In the genomic region with DNA sequence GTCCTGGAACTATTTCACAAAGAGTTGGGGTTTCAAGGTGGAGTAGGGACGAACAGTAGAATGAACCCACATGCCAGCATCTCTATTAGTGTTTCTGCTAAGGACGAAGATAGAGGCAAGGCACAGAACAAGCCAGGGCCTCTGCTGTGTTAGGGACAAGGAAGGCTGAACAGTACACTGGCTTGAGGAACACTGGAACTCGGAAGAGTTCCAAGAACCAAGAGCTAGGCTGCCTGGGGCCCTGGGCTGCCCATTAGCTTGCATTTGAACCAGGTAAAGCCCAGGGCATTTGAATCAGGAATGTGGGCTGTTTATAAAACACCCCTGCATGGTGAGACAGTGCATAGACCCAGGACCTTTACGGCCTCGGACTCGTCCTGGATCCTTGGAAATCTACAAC, we compare ENCODE assay signal across 11 mouse cellular contexts. TPM values are rescaled to one million over a fixed set of nuclear protein-coding genes. Genes with fewer than 3 reads are reported as not detected.
DNase-seq lines count a peak whose midpoint lies in the region; ATAC-seq lines count a peak whose summit lies in the region.
"Had no signal": no experiment of that assay in that cellular context is flagged by ENCODE, and none has a peak within 500 bp of the region (broad histone marks: within the 10 kb centered on the region; RNA-seq: fewer than 3 reads in every experiment).

No protein-coding gene starts in this region.

- ATAC-seq in heart, embryonic 14.5 days (ENCODE audit: insufficient number of reproducible peaks, insufficient read depth, low FRiP score, low read depth) = no peak
- no peak for ATAC-seq in hindbrain, embryonic 11.5 days (ENCODE audit: low FRiP score)

- H3K36me3 ChIP-seq in heart, embryonic 14.5 days (ENCODE audit: control insufficient read depth, insufficient read depth, low read length) = no peaks in the 10 kb centered on the region
- H3K36me3 ChIP-seq in hindbrain, embryonic 11.5 days (ENCODE audit: control insufficient read depth, insufficient read depth, low read length) = no peaks in the 10 kb centered on the region
- H3K36me3 ChIP-seq in midbrain, embryonic 10.5 days = peaks cover 13% of the 10 kb centered on the region

- intact Hi-C loops in heart, postnatal 14 days (cut with DNase I) = loop anchor here (10.0 kb wide), 1 partner anchor 219 kb away; no protein-coding TSS in a partner anchor

- H3K4me2 ChIP-seq in heart, embryonic 14.5 days (ENCODE audit: low read length) = peak overlapping the region; percentile 99
- peak overlapping the region; percentile 94 for H3K4me2 ChIP-seq in hindbrain, embryonic 11.5 days (replicated peaks; ENCODE audit: low read depth, low read length)

- 32% methylated on average over 6 of the region's 6 CpGs for WGBS in heart, embryonic 14.5 days
- WGBS in hindbrain, embryonic 11.5 days = 35% methylated on average over 6 of the region's 6 CpGs
- 32% methylated on average over 6 of the region's 6 CpGs for WGBS in midbrain, embryonic 10.5 days

- no peaks in the 10 kb centered on the region for H3K27me3 ChIP-seq in heart, embryonic 14.5 days (ENCODE audit: control insufficient read depth, insufficient read depth, low read length)
- H3K27me3 ChIP-seq in hindbrain, embryonic 11.5 days (ENCODE audit: control insufficient read depth, insufficient read depth, low read length) = no peaks in the 10 kb centered on the region
- H3K27me3 ChIP-seq in midbrain, embryonic 10.5 days (ENCODE audit: low read depth, poor library complexity, severe bottlenecking) = 0 out of 2 replicates have a peak, but pooled peaks cover 14% of the 10 kb centered on the region
- H3K27me3 ChIP-seq: CH12.LX had no signal

- H3K4me3 ChIP-seq in heart, embryonic 14.5 days (ENCODE audit: control insufficient read depth in 1 of 2, insufficient read depth in 1 of 2, low read depth in 1 of 2, low read length in 2 of 2) = peak overlapping the region; percentile 72 to 89
- H3K4me3 ChIP-seq in hindbrain, embryonic 11.5 days (ENCODE audit: low read depth, low read length) = peak overlapping the region; percentile 81
- H3K4me3 ChIP-seq in midbrain, embryonic 10.5 days = peak overlapping the region; percentile 73

- peak overlapping the region in 1 of 2 experiments; percentile 55; a peak in 1 of 4 replicates for H3K27ac ChIP-seq in heart, embryonic 14.5 days (replicated peaks in 1 of 2; ENCODE audit: control insufficient read depth in 1 of 2, insufficient read depth in 1 of 2, low read depth in 2 of 2, low read length in 2 of 2)
- H3K27ac ChIP-seq in hindbrain, embryonic 11.5 days (ENCODE audit: low read depth, low read length) = no peak overlapping the region
- peak overlapping the region; percentile 98 for H3K27ac ChIP-seq in midbrain, embryonic 10.5 days (replicated peaks)

- no peak for DNase-seq in heart, postnatal 14 days
- DNase-seq in brain, adult 2 months (ENCODE audit: low read depth, low spot score) = peak; percentile 29
- peak; percentile 38 for DNase-seq in hindbrain, embryonic 11.5 days (ENCODE audit: low spot score)
- DNase-seq in midbrain, embryonic 10.5 days (ENCODE audit: low spot score) = no peak
- no peak for DNase-seq in spleen, postnatal 4 days (ENCODE audit: low spot score in 2 of 2)
- no peak for DNase-seq in adipocyte (ENCODE audit: low spot score)
- DNase-seq in adrenal gland, adult (ENCODE audit: inconsistent age in 2 of 2, low spot score in 1 of 2) = no peak
- DNase-seq: cerebellum, adult 8-10 months; thymus, adult 2 months had no signal

- H3K9me3 ChIP-seq in heart, embryonic 14.5 days (ENCODE audit: control insufficient read depth, low read length) = peaks cover 6% of the 10 kb centered on the region; the same call in 1 of the 2 replicates
- no peaks in the 10 kb centered on the region for H3K9me3 ChIP-seq in hindbrain, embryonic 11.5 days (ENCODE audit: control insufficient read depth, low read length)
- peaks cover 8% of the 10 kb centered on the region; the same call in 1 of the 2 replicates for H3K9me3 ChIP-seq in midbrain, embryonic 10.5 days (replicated peaks)

- H3K9ac ChIP-seq in heart, embryonic 14.5 days (ENCODE audit: low read length) = peak overlapping the region; percentile 93
- peak overlapping the region; percentile 83 for H3K9ac ChIP-seq in hindbrain, embryonic 11.5 days (ENCODE audit: low read depth, low read length)

- peaks cover 15 to 23% of the 10 kb centered on the region in 2 experiments for H3K4me1 ChIP-seq in heart, embryonic 14.5 days (ENCODE audit: control insufficient read depth in 2 of 2, insufficient read depth in 2 of 2, low read length in 2 of 2)
- H3K4me1 ChIP-seq in hindbrain, embryonic 11.5 days (replicated peaks; ENCODE audit: control insufficient read depth, insufficient read depth, low read length) = peaks cover 3% of the 10 kb centered on the region
- peaks cover 42% of the 10 kb centered on the region for H3K4me1 ChIP-seq in midbrain, embryonic 10.5 days

RNA-seq across cellular contexts. Expression of gene Agap1, which starts 0.9 kb away (rescaled TPM):
- polyA plus RNA-seq in heart, embryonic 14.5 days (2014; fragmentation: Nextera tagmentation; extraction: Ambion mirVana) = 13.4 and 17.0 TPM in 2 replicates
- total RNA-seq in heart, postnatal 14 days (2021) = 10 to 100 TPM; 47.7 to 49.8 TPM
- 34.7 and 41.4 TPM in 2 replicates for polyA plus RNA-seq in hindbrain, embryonic 11.5 days (2014; fragmentation: Nextera tagmentation; extraction: Ambion mirVana)
- polyA plus RNA-seq in midbrain, embryonic 10.5 days (2016; fragmentation: Nextera tagmentation; extraction: Ambion mirVana) = 16.6 and 23.2 TPM in 2 replicates
- total RNA-seq: CH12.LX had no signal

Comparison
In these comparisons a context has a peak if more than half of its experiments do, and no peak if none do; other contexts are left out.
1. DNase-seq: peak in brain, adult 2 months (single experiment) and hindbrain, embryonic 11.5 days (single experiment); none in heart, postnatal 14 days (0 of 2), midbrain, embryonic 10.5 days (single experiment), spleen, postnatal 4 days (0 of 2), adipocyte (single experiment) and adrenal gland, adult (0 of 2).
2. Peak in every context shown above with its lines, with median percentiles within 50 percentile points of each other: H3K4me3 ChIP-seq.